Mouse (Mus musculus): Measurements from ENCODE around the gene Tln2.
"Not testable (repeated sequence)": the region's sequence is repeated elsewhere in the genome, so short reads cannot be mapped to it uniquely, and the experiment has no call there.

Gene Tln2

DNA sequence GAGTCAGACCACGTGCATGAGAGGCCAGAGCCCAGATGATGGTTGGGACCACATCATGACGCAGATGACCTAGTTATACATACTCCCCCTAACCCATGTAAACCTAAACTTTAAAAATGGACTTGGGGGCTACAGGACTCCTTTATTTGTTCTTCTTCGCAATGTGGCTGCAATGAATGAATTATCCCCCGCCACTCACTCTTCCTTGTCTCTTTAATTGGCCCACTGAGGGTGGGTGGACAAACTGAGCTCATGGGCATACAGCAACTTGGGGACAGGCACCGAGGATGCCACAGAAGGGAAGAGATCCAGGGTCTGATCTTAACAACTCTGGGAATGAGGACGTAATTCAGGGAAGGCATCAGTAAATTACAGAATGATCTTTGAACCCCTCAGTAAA lies 277.7 kb downstream of the Tln2 start:
- DNase-seq (ENCODE audit: extremely low spot score, low read depth, low spot score): no peak

GRCm38 (mm10) chr9:67280311-67280710 lies 279.2 kb downstream of the Tln2 start:
- DNase-seq (ENCODE audit: extremely low spot score, low read depth, low spot score): not testable (repeated sequence)

GRCm38 (mm10) chr9:67276446-67276845 lies 283.1 kb downstream of the Tln2 start:
- no peak for DNase-seq (ENCODE audit: extremely low spot score, low read depth, low spot score)

GRCm38 (mm10) chr9:67274296-67274695 lies 285.2 kb downstream of the Tln2 start:
- no peak for DNase-seq (ENCODE audit: extremely low spot score, low read depth, low spot score)

- DNase-seq (ENCODE audit: extremely low spot score, low read depth, low spot score): no peak
Measured at GRCm38 (mm10) chr9:67273362-67273761, 286.1 kb downstream of the Tln2 start.

DNA sequence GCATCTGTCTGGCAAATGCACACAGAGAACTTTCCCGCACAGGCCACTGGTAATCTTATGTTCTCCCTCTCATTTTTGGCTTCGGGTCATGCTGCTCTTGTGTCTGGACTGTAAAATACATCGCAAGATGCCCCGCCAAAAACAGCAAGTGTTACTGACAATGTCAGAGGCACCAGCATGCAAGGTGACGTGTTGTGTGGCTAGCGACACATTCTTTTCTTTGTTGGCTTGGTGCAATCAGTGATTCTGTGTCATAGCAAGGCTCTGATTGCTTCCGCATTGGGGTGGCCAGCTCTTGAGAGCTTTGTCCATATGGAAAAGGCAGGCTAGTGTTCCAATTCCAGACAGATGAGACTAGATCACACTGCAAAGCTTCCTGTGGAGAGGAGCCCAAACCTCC lies 288.8 kb downstream of the Tln2 start:
- DNase-seq (ENCODE audit: extremely low spot score, low read depth, low spot score): no peak

DNA sequence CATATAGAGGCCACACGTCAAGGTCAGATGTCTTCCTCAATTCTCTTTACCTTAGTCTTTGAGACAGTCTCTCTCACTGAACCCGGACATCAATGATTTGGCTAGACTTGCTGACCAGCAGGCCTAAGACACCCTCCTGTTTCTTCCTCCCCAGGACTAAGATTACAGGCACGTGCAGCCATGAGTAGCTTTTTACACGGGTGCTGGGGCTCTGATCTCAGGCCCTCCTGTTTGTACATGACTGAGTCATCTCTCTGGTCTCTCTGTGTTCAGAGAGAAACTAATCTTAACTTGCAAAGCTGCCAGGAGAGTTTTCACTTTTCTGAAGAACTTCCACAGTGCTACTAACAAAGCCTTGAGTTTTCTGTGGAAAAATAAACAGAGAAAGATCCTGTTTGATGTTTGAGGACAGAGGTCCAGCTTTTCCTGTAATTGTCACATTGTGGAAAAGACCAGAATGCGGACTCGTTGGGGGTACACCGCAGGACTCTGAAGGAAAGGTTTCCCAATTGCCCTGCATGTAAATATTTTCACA lies 289.4 kb downstream of the Tln2 start:
- no peak for DNase-seq (ENCODE audit: extremely low spot score, low read depth, low spot score)

DNA sequence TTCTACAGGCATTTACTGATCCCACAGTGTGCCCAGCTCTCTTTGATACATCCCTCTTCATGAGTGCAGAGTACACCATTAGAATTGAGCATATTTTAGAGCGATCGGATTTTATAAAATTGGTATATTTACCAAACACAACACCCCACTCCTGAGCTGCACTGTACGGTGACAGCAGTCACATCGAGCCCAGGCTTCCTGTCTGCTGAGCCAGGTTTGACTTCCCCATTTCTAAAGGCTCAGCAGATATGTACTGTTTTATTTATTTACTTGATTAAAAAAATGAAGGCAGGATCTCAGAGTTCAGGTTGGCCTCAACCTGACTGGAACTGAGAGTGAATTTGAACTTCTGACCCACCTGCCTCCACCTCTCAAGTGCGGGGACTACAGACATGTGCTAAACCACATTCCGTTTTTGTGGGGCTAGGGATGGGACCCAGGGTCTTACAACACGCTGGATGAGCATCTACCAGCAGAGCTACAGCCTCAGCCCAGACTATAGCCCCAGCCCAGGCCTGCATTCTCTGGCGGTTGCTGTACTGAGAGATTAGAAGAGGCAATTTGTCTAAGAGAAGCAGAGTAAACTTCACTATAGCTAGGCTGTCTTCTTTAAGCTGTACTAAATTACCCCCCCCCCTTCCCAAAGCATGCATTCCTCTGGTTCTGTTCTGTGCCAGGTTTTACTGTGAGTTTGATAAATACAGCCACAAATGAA lies 292.1 kb downstream of the Tln2 start:
- DNase-seq (ENCODE audit: extremely low spot score, low read depth, low spot score): no peak

GRCm38 (mm10) chr9:67265513-67265912 lies 294.0 kb downstream of the Tln2 start:
- DNase-seq (ENCODE audit: extremely low spot score, low read depth, low spot score): no peak

DNA sequence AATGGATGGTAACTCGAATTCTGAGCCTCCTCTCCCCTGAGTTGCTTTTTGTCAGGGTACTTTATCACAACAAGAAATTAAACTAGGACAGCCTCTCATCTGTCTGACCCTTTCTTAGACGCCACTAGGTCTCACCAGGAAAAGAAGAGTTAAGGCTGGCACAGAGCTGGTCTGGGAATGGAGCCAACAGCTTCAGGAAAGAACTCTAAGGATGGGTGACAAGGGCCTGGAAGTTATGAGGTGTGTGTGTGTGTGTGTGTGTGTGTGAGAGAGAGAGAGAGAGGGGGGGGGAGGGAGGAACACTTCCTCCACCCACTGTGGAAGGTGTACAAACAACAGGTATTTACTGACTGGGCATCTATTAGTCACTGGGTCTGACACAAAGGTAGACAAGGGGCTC lies 294.6 kb downstream of the Tln2 start:
- DNase-seq (ENCODE audit: extremely low spot score, low read depth, low spot score): no peak

GRCm38 (mm10) chr9:67260835-67261599 lies 298.5 kb downstream of the Tln2 start:
- no peak for DNase-seq (ENCODE audit: extremely low spot score, low read depth, low spot score)

DNA sequence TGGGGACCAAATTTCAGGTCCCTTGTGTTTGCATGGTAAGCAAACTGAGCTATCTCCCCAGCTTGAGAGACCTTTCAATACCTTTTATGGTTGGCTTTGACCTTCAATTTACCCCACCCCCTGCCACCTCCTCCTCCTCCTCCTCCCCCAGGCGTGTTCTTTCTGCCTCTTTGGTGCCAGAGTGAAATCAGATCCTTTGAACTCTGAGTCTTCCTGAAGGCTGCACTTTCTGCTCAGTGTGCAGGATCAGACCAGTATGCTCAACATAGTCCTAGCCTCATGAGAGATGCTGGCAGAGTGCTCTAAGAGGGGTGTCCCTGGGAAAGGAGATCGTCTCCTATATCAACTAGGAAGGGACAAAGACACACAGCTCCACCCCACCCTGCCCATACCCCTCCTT lies 309.4 kb downstream of the Tln2 start:
- DNase-seq (ENCODE audit: extremely low spot score, low read depth, low spot score): no peak

- DNase-seq (ENCODE audit: extremely low spot score, low read depth, low spot score): no peak
Measured at GRCm38 (mm10) chr9:67247365-67247950, 312.0 kb downstream of the Tln2 start.

GRCm38 (mm10) chr9:67245265-67245664 lies 314.2 kb downstream of the Tln2 start:
- DNase-seq (ENCODE audit: extremely low spot score, low read depth, low spot score): no peak

GRCm38 (mm10) chr9:67241683-67242082 lies 317.8 kb downstream of the Tln2 start:
- DNase-seq (ENCODE audit: extremely low spot score, low read depth, low spot score): no peak

- DNase-seq (ENCODE audit: extremely low spot score, low read depth, low spot score): no peak
Measured at GRCm38 (mm10) chr9:67240456-67240855, 319.0 kb downstream of the Tln2 start.

GRCm38 (mm10) chr9:67236987-67237386 lies 322.5 kb downstream of the Tln2 start:
- no peak for DNase-seq (ENCODE audit: extremely low spot score, low read depth, low spot score)

- DNase-seq (ENCODE audit: extremely low spot score, low read depth, low spot score): no peak
Measured at GRCm38 (mm10) chr9:67235441-67236217, 323.9 kb downstream of the Tln2 start.

- DNase-seq (ENCODE audit: extremely low spot score, low read depth, low spot score): peak; percentile 49
Measured at GRCm38 (mm10) chr9:67229033-67229432, 330.5 kb downstream of the Tln2 start.

- DNase-seq (ENCODE audit: extremely low spot score, low read depth, low spot score): no peak
Measured at GRCm38 (mm10) chr9:67220388-67220787, 339.1 kb downstream of the Tln2 start.

DNA sequence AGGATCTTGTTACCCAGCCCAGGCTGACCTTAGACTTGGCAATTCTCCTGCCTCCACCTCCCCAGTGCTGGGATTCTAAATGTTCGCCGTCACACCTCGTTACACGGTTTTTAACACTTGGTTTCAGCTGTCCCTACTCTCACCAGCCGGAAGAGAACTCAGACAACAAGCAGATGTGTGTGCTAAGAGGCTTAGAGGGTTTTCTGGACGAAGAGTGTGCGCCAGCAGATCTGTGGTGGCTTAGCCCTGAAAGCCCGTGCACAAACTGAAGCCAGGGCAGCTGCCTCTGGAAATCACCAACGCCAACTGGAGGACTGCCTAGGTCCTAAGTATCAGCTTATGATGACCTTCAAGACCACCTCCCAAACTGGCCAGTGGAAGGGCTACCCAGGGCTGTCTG lies 341.5 kb downstream of the Tln2 start:
- no peak for DNase-seq (ENCODE audit: extremely low spot score, low read depth, low spot score)

Data from hindlimb bud, embryonic 11.5 days (tissue).